Mouse (Mus musculus) heart, postnatal 0 days (tissue): Measurements from ENCODE around the gene Klf15.

ENCODE experiments used
- CTCF ChIP-seq: IDR thresholded peaks from 2 replicates; pipeline ENCODE4 v1.5.1; 2016; ENCODE audit warnings: antibody characterized with exemption, control low read depth, low read depth
- EP300 ChIP-seq: IDR thresholded peaks from 2 replicates; pipeline ENCODE4 v1.6.1; 2016; ENCODE audit warnings: antibody characterized with exemption, low read depth

GRCm38 (mm10) chr6:90476941-90477518 lies 14.7 kb downstream of the Klf15 start:
- TF ChIP-seq CTCF (no peak), EP300 (no peak)
